Mouse (Mus musculus) forebrain, embryonic 15.5 days (tissue): ENCODE measurements around the gene Myh3. TPM values are rescaled to one million over a fixed set of nuclear protein-coding genes. Genes with fewer than 3 reads are reported as not detected.

Source experiments
- ATAC-seq: fragments of 200-750 bp; cut with Nextera tagmentation; replicated peaks from 2 replicates; pipeline ENCODE4 v1.8.0; 2017; ENCODE audit warnings: mild to moderate bottlenecking, moderate TSS enrichment, moderate library complexity
- H3K27ac ChIP-seq: fragments of 300-500 bp; sonication (generic); replicated peaks from 2 replicates; pipeline ENCODE4 v1.5.1; 2015; ENCODE audit warnings: mild to moderate bottlenecking, inconsistent platforms
- H3K27me3 ChIP-seq: fragments of 300-500 bp; sonication (generic); 2 replicates; pipeline ENCODE4 v1.6.1; 2015; ENCODE audit warnings: inconsistent platforms
- H3K36me3 ChIP-seq: fragments of 300-500 bp; sonication (generic); 2 replicates; pipeline ENCODE4 v1.6.1; 2015; ENCODE audit warnings: mild to moderate bottlenecking, inconsistent platforms
- H3K4me1 ChIP-seq: fragments of 300-500 bp; sonication (generic); 2 replicates; pipeline ENCODE4 v1.6.1; 2015; ENCODE audit warnings: inconsistent platforms
- H3K4me2 ChIP-seq: fragments of 300-500 bp; sonication (generic); replicated peaks from 2 replicates; pipeline ENCODE4 v1.6.1; 2015; ENCODE audit warnings: mild to moderate bottlenecking, inconsistent platforms
- H3K4me3 ChIP-seq: fragments of 300-500 bp; sonication (generic); 2 replicates; pipeline ENCODE4 v1.5.1; 2015; ENCODE audit warnings: mild to moderate bottlenecking, inconsistent platforms
- H3K9ac ChIP-seq: fragments of 300-500 bp; sonication (generic); replicated peaks from 2 replicates; pipeline ENCODE4 v1.6.1; 2015; ENCODE audit warnings: mild to moderate bottlenecking, inconsistent platforms
- H3K9me3 ChIP-seq: fragments of 300-500 bp; sonication (generic); 2 replicates; pipeline ENCODE4 v1.6.1; 2016; ENCODE audit warnings: inconsistent platforms
- WGBS: fragments of 180-500 bp; shearing (Covaris S2); methylation state at CpG from one replicate; pipeline ENCODE4 v1.1.7; 2015; ENCODE audit warnings: mixed read lengths; 5-methylcytosine and 5-hydroxymethylcytosine counted together
- polyA plus RNA-seq: library from polyadenylated mRNA; unstranded; fragments of >200 nt; fragmentation: Nextera tagmentation; extraction: Ambion mirVana; gene quantifications from 2 replicates; pipeline ENCODE4 v1.2.1, GENCODE M21; 2015

Myh3 gene
- polyA plus RNA-seq, 1 experiment from 2014 or later: 0.48 TPM

GRCm38 (mm10) chr11:67112019-67112850 is 34.1 kb downstream of the Myh3 start:
- ATAC-seq: peak; percentile 55; the same call in 1 of the 2 replicates
- H3K27ac ChIP-seq: no peak overlapping the region
- no peak overlapping the region for H3K4me3 ChIP-seq
- H3K4me1 ChIP-seq: no peaks in the 10 kb centered on the region
- H3K9ac ChIP-seq: no peak overlapping the region
- no peaks in the 10 kb centered on the region for H3K36me3 ChIP-seq
- WGBS: 31% methylated on average over 11 of the region's 11 CpGs
- no peak overlapping the region for H3K4me2 ChIP-seq
- H3K27me3 ChIP-seq: no peaks in the 10 kb centered on the region
- H3K9me3 ChIP-seq: no peaks in the 10 kb centered on the region

- no peaks in the 10 kb centered on the region for H3K27me3 ChIP-seq
- WGBS: 43% methylated on average over 11 of the region's 11 CpGs
- no peak overlapping the region for H3K4me3 ChIP-seq
- H3K36me3 ChIP-seq: no peaks in the 10 kb centered on the region
- H3K9me3 ChIP-seq: no peaks in the 10 kb centered on the region
- no peak overlapping the region for H3K9ac ChIP-seq
- no peak; the same call in 1 of the 2 replicates for ATAC-seq
- H3K27ac ChIP-seq: no peak overlapping the region
- no peaks in the 10 kb centered on the region for H3K4me1 ChIP-seq
- H3K4me2 ChIP-seq: no peak overlapping the region
Measured at GRCm38 (mm10) chr11:67112851-67113202, 34.7 kb downstream of the Myh3 start.

- H3K4me3 ChIP-seq: no peak overlapping the region
- no peak for ATAC-seq
- no peaks in the 10 kb centered on the region for H3K4me1 ChIP-seq
- H3K9me3 ChIP-seq: no peaks in the 10 kb centered on the region
- H3K27me3 ChIP-seq: no peaks in the 10 kb centered on the region
- no peaks in the 10 kb centered on the region for H3K36me3 ChIP-seq
- no peak overlapping the region for H3K27ac ChIP-seq
- H3K9ac ChIP-seq: no peak overlapping the region
- 89% methylated on average over 6 of the region's 6 CpGs for WGBS
- H3K4me2 ChIP-seq: no peak overlapping the region
Measured at GRCm38 (mm10) chr11:67113381-67113780, 35.3 kb downstream of the Myh3 start.

GRCm38 (mm10) chr11:67114261-67114660 is 36.2 kb downstream of the Myh3 start:
- no peak overlapping the region for H3K4me2 ChIP-seq
- no peaks in the 10 kb centered on the region for H3K36me3 ChIP-seq
- WGBS: 94% methylated on average over 5 of the region's 5 CpGs
- no peak overlapping the region for H3K4me3 ChIP-seq
- no peak overlapping the region for H3K27ac ChIP-seq
- H3K4me1 ChIP-seq: no peaks in the 10 kb centered on the region
- H3K27me3 ChIP-seq: no peaks in the 10 kb centered on the region
- ATAC-seq: no peak
- H3K9ac ChIP-seq: no peak overlapping the region
- no peaks in the 10 kb centered on the region for H3K9me3 ChIP-seq

- H3K36me3 ChIP-seq: no peaks in the 10 kb centered on the region
- no peaks in the 10 kb centered on the region for H3K4me1 ChIP-seq
- no peaks in the 10 kb centered on the region for H3K9me3 ChIP-seq
- no peak overlapping the region for H3K4me3 ChIP-seq
- 91% methylated on average over 12 of the region's 12 CpGs for WGBS
- no peaks in the 10 kb centered on the region for H3K27me3 ChIP-seq
- no peak overlapping the region for H3K4me2 ChIP-seq
- no peak overlapping the region for H3K27ac ChIP-seq
- ATAC-seq: no peak
- H3K9ac ChIP-seq: no peak overlapping the region
Measured at GRCm38 (mm10) chr11:67114901-67115300, 36.8 kb downstream of the Myh3 start.

DNA sequence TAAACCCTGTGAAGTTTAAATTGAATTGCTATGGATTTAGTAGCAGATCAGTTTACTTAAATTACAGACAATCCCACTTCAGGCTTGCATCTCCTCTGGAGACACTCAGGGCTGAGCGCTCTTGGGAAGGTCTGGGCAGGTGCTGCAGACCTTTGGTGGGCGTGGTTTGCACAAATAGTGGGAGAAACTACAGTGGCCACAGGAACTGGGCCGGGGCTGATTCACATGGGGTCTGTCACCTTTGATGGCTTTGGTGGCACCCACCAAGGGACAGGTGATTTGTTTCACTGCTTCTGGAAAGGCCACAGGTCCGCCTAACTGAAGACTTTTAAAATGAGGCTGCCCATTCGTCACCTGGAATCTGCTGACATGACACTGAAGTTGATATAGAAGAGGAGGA is 38.6 kb downstream of the Myh3 start:
- WGBS: 80% methylated on average over 5 of the region's 5 CpGs
- H3K4me2 ChIP-seq: no peak overlapping the region
- H3K9ac ChIP-seq: no peak overlapping the region
- no peak overlapping the region for H3K4me3 ChIP-seq
- H3K4me1 ChIP-seq: no peaks in the 10 kb centered on the region
- no peak overlapping the region for H3K27ac ChIP-seq
- no peaks in the 10 kb centered on the region for H3K36me3 ChIP-seq
- no peaks in the 10 kb centered on the region for H3K9me3 ChIP-seq
- ATAC-seq: no peak
- no peaks in the 10 kb centered on the region for H3K27me3 ChIP-seq

GRCm38 (mm10) chr11:67119539-67120070 is 41.5 kb downstream of the Myh3 start:
- Histone ChIP-seq H3K4me1 (no peaks in the 10 kb centered on the region), H3K9ac (no peak overlapping the region), H3K27ac (no peak overlapping the region), H3K4me3 (no peak overlapping the region), H3K36me3 (no peaks in the 10 kb centered on the region), H3K9me3 (no peaks in the 10 kb centered on the region), H3K4me2 (no peak overlapping the region), H3K27me3 (no peaks in the 10 kb centered on the region)
- no peak for ATAC-seq
- 43% methylated on average over 4 of the region's 4 CpGs for WGBS

DNA sequence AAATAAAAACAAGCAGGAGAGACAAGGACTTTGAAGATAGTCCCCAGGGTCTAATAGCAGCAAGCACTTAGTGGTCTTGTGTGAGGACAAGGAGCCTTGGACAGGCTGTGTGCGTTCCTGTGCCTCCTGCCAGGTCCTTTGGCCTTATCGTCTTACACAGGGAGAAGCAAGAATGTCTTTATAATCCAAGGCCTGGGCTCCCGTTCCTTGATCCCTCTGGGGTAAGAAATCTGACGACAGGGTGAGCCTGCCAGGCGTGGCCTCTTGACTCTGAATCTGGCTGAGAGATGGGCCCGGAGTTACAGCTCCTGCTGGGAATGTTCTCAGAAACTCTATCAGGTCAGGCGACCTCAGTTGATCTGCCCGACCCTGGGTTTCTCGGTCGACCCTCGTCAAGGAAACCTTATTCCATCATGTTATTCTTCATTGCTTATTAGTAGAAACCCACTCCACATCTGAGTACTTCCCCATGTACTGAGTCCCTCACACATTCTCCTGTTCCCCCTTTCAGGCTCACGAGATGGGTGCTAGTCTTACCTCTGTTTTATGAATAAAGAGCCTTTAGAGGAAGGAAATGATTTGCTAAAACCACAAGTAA is 42.7 kb downstream of the Myh3 start:
- WGBS: 67% methylated on average over 12 of the region's 12 CpGs

GRCm38 (mm10) chr11:67124943-67125342 is 46.8 kb downstream of the Myh3 start:
- no peaks in the 10 kb centered on the region for H3K4me1 ChIP-seq
- H3K4me3 ChIP-seq: no peak overlapping the region
- WGBS: 86% methylated on average over 7 of the region's 7 CpGs
- no peak overlapping the region for H3K4me2 ChIP-seq
- no peaks in the 10 kb centered on the region for H3K27me3 ChIP-seq
- H3K27ac ChIP-seq: no peak overlapping the region
- ATAC-seq: no peak
- H3K9me3 ChIP-seq: no peaks in the 10 kb centered on the region
- H3K36me3 ChIP-seq: no peaks in the 10 kb centered on the region
- no peak overlapping the region for H3K9ac ChIP-seq

More for the DNA sequence above, 42.7 kb downstream of the Myh3 start:
- no peak overlapping the region for H3K9ac ChIP-seq
- no peak overlapping the region for H3K4me2 ChIP-seq
- no peak for ATAC-seq
- no peaks in the 10 kb centered on the region for H3K9me3 ChIP-seq
- no peaks in the 10 kb centered on the region for H3K4me1 ChIP-seq
- H3K4me3 ChIP-seq: no peak overlapping the region
- no peak overlapping the region for H3K27ac ChIP-seq
- H3K27me3 ChIP-seq: no peaks in the 10 kb centered on the region
- H3K36me3 ChIP-seq: no peaks in the 10 kb centered on the region

DNA sequence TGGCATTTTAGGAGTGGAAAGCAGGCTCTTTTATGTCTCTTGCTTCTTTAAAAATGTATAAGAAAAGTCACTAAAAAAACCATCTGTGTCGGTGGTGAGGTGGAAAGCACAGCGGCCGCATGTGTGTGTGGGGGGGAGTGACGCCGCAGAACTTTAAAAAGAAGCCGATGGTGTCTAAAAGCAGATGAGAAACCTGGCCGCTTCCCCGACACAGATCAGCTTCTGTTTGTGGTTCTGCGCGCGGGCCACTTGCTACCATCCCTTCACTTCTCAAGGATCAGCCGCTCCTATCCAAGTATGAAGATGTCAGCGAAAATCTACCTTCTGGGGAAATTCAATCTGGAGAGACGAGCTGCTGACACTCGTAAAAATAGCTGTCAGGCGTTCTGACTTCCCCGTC is 47.3 kb downstream of the Myh3 start:
- Histone ChIP-seq H3K27ac (no peak overlapping the region), H3K4me3 (no peak overlapping the region), H3K9ac (no peak overlapping the region), H3K36me3 (no peaks in the 10 kb centered on the region), H3K9me3 (no peaks in the 10 kb centered on the region), H3K4me2 (no peak overlapping the region), H3K4me1 (no peaks in the 10 kb centered on the region), H3K27me3 (no peaks in the 10 kb centered on the region)
- no peak for ATAC-seq
- 86% methylated on average over 17 of the region's 17 CpGs for WGBS

DNA sequence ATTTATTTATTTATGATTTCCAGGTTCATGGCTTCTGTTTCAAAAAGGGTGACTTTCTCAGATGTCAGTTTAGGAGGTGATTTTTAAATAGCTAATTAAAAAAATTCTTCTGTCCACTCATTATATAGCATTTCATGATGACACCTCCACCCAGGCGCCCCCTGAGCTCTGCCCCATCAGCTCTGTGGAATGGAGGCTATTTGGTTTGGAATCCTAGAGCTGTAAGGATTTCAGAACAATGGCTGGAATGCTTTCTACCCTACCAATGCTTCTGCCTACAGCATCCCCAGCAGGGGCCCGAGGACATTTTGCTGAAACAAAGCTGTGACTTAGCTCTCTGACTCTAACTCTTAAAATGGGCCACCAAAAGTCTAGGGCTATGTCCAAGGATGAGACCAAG is 55.4 kb downstream of the Myh3 start:
- Histone ChIP-seq H3K36me3 (no peaks in the 10 kb centered on the region), H3K4me1 (no peaks in the 10 kb centered on the region), H3K4me2 (no peak overlapping the region), H3K9ac (no peak overlapping the region), H3K4me3 (no peak overlapping the region), H3K27ac (no peak overlapping the region), H3K9me3 (no peaks in the 10 kb centered on the region), H3K27me3 (no peaks in the 10 kb centered on the region)
- ATAC-seq: no peak
- WGBS: 88% methylated on average over 2 of the region's 2 CpGs

GRCm38 (mm10) chr11:67134654-67135053 is 56.6 kb downstream of the Myh3 start:
- Histone ChIP-seq H3K4me2 (no peak overlapping the region), H3K4me3 (no peak overlapping the region), H3K9me3 (no peaks in the 10 kb centered on the region), H3K27ac (no peak overlapping the region), H3K27me3 (no peaks in the 10 kb centered on the region), H3K4me1 (no peaks in the 10 kb centered on the region), H3K36me3 (no peaks in the 10 kb centered on the region), H3K9ac (no peak overlapping the region)
- 77% methylated on average over 6 of the region's 6 CpGs for WGBS
- ATAC-seq: no peak
